Mouse (Mus musculus) midbrain, embryonic 10.5 days (tissue): ENCODE data around the gene Derl3. TPM values are rescaled to one million over a fixed set of nuclear protein-coding genes. Genes with fewer than 3 reads are reported as not detected.

Experiments used
- DNase-seq: peaks from one replicate; pipeline ENCODE4 v3.0.0-alpha.2; 2017; ENCODE audit warnings: low spot score
- H3K27ac ChIP-seq: fragments of 300-500 bp; sonication (generic); replicated peaks from 2 replicates; pipeline ENCODE4 v1.5.1; 2016; ENCODE audit warnings: mild to moderate bottlenecking
- H3K27me3 ChIP-seq: fragments of 300-500 bp; sonication (generic); 2 replicates; pipeline ENCODE4 v1.6.1; 2016; ENCODE audit warnings: low read depth, mild to moderate bottlenecking; ENCODE audit not compliant: poor library complexity, severe bottlenecking
- H3K36me3 ChIP-seq: fragments of 300-500 bp; sonication (generic); 2 replicates; pipeline ENCODE4 v1.6.1; 2016; ENCODE audit warnings: mild to moderate bottlenecking, moderate library complexity
- H3K4me1 ChIP-seq: fragments of 300-500 bp; sonication (generic); 2 replicates; pipeline ENCODE4 v1.6.1; 2016
- H3K4me3 ChIP-seq: fragments of 300-500 bp; sonication (generic); 2 replicates; pipeline ENCODE4 v1.5.1; 2016; ENCODE audit warnings: mild to moderate bottlenecking, moderate library complexity
- H3K9me3 ChIP-seq: fragments of 300-500 bp; sonication (generic); replicated peaks from 2 replicates; pipeline ENCODE4 v1.6.1; 2016; ENCODE audit warnings: mild to moderate bottlenecking
- WGBS: fragments of 180-500 bp; shearing (Covaris S2); methylation state at CpG from one replicate; pipeline ENCODE4 v1.1.7; 2016; 5-methylcytosine and 5-hydroxymethylcytosine counted together
- polyA plus RNA-seq: library from polyadenylated mRNA; unstranded; fragments of >200 nt; fragmentation: Nextera tagmentation; extraction: Ambion mirVana; gene quantifications from 2 replicates; pipeline ENCODE4 v1.2.1, GENCODE M21; 2016

Gene Derl3
- polyA plus RNA-seq, 1 experiment from 2014 or later: 1.4 TPM

DNA sequence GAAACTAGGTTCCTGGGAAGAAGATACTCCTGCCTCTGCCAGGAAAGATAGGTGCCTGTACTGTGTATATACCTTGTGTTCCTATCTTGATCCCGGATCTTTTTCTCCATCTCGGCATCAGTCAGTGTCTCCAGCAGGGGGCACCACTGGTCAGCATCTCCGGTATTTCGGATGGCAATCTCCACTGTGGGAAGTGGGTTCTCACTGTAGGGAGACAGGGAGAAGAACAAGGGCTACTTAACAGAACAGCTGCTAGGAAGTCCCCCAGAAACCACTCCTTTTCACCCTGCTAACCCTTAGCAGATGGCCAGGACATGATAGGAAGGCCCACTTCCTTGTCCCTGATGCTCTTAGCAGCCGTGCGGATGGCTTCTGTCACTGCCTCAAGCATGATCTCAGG lies 4.2 kb downstream of the Derl3 start:
- H3K9me3 ChIP-seq: no peaks in the 10 kb centered on the region
- 48% methylated on average over 6 of the region's 6 CpGs for WGBS
- DNase-seq: peak; percentile 73
- no peaks in the 10 kb centered on the region for H3K27me3 ChIP-seq
- H3K36me3 ChIP-seq: peaks cover 86% of the 10 kb centered on the region
- peaks cover 14% of the 10 kb centered on the region for H3K4me1 ChIP-seq
- H3K27ac ChIP-seq: no peak overlapping the region
- H3K4me3 ChIP-seq: no peak overlapping the region

DNA sequence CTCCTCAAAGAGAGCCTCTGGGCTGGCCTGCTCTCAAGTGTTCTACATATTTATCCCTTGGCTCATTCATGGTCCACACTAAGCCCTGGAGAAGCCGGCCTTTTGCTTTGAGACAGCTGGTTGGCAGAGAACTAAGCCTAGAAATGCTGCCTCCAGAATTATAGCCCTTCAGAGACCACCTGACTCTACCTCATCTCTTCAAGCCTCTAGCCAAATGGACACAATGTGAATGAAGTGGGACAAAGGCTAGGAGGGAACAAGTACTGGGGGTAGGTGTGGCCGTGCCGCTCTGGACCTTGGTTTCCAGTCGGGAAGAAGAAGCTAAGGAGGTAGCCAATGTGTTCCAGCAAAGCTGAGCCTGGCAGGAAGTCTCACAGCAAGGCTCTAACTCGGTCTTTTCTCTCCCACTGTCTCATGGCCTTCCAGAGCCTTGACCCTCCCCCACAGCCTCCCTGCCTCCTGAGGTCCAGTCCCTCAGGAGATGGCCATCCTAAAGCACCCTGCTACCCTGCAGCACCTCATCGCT lies 4.9 kb downstream of the Derl3 start:
- Histone ChIP-seq H3K4me1 (peaks cover 10% of the 10 kb centered on the region), H3K4me3 (no peak overlapping the region), H3K36me3 (peaks cover 94% of the 10 kb centered on the region), H3K27me3 (no peaks in the 10 kb centered on the region), H3K9me3 (no peaks in the 10 kb centered on the region), H3K27ac (no peak overlapping the region)
- WGBS: 80% methylated on average over 6 of the region's 6 CpGs
- DNase-seq: no peak

DNA sequence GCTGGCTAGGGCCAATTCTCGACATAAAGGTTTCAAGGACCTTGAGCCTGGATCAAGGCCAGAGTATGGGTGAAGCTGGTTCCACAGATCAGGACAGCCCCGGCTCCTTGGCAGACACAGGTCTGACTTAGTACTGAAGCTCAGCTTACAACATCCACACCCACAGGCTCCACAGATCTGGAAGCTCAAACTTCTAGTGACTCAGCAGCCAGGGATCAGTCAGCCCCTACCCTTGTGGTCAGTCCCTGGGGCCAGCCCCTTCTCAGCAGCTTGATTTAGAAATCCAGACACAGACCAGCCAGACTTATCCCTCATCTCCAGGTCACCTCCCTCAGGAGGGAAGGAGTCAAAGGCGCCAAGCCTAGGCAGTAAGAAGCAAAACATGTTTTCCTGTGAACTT lies 5.6 kb downstream of the Derl3 start:
- DNase-seq: no peak
- H3K9me3 ChIP-seq: no peaks in the 10 kb centered on the region
- H3K4me3 ChIP-seq: no peak overlapping the region
- H3K36me3 ChIP-seq: peaks cover 100% of the 10 kb centered on the region
- H3K27ac ChIP-seq: no peak overlapping the region
- WGBS: 82% methylated on average over 3 of the region's 3 CpGs
- H3K27me3 ChIP-seq: no peaks in the 10 kb centered on the region
- peaks cover 3% of the 10 kb centered on the region for H3K4me1 ChIP-seq

DNA sequence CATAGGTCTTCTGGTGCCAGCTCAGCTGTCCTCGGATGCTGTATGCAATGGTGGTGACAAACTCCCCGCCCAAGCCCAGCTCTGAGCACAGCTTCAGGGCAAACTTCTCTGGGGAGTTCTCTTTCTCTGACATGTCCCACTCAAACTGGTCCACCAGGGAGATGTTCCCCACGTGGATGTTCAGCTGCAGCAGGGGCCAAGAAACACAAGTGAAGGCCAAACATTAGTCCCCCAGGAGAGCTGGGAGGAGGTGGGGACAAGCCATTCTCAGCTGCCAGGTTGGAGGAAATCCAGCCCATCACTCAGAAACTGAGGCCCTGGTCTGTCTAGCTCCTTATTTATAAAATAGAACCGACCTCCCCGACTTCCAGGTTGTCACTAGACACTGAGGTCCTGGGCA lies 11.2 kb downstream of the Derl3 start:
- Histone ChIP-seq H3K4me1 (no peaks in the 10 kb centered on the region), H3K4me3 (no peak overlapping the region), H3K36me3 (peaks cover 99% of the 10 kb centered on the region), H3K27ac (no peak overlapping the region), H3K27me3 (no peaks in the 10 kb centered on the region), H3K9me3 (no peaks in the 10 kb centered on the region)
- DNase-seq: no peak
- WGBS: 90% methylated on average over 5 of the region's 5 CpGs

- 97% methylated on average over 4 of the region's 4 CpGs for WGBS
- no peak for DNase-seq
- peaks cover 99% of the 10 kb centered on the region for H3K36me3 ChIP-seq
These were observed 13.7 kb downstream of the Derl3 start for GRCm38 (mm10) chr10:75906882-75907281.

DNA sequence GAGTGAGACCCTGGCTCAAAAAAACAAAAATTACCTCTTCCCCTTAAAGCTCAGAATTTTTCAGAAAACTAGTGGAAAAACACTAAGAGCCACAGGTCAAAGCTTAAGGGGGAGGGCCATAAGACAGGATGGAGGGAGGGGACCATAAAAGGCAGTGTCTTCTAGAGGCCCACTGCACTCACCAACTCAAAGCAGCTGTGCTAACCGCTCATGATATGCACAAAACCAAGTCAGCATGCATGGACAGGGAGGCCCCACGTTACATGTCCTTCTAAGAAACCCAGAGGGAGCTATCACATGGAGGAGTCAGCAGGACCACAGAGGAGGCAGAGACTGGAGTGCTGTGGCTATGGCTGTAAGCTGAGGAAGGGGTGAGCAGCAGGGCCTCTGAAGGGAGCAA lies 17.5 kb downstream of the Derl3 start:
- Histone ChIP-seq H3K4me1 (no peaks in the 10 kb centered on the region), H3K27me3 (no peaks in the 10 kb centered on the region), H3K27ac (no peak overlapping the region), H3K4me3 (no peak overlapping the region), H3K36me3 (peaks cover 96% of the 10 kb centered on the region), H3K9me3 (no peaks in the 10 kb centered on the region)
- DNase-seq: no peak
- WGBS: 89% methylated on average over 2 of the region's 2 CpGs

More at GRCm38 (mm10) chr10:75906882-75907281, 13.7 kb downstream of the Derl3 start:
- H3K9me3 ChIP-seq: no peaks in the 10 kb centered on the region
- H3K4me3 ChIP-seq: no peak overlapping the region
- no peaks in the 10 kb centered on the region for H3K4me1 ChIP-seq
- H3K27ac ChIP-seq: no peak overlapping the region
- H3K27me3 ChIP-seq: no peaks in the 10 kb centered on the region

GRCm38 (mm10) chr10:75913013-75913589 lies 19.9 kb downstream of the Derl3 start:
- H3K4me1 ChIP-seq: 0 out of 2 replicates have a peak, but pooled peaks cover under 1% of the 10 kb centered on the region
- 81% methylated on average over 6 of the region's 6 CpGs for WGBS
- no peak overlapping the region for H3K27ac ChIP-seq
- H3K4me3 ChIP-seq: no peak overlapping the region
- no peak for DNase-seq
- H3K27me3 ChIP-seq: no peaks in the 10 kb centered on the region
- H3K36me3 ChIP-seq: peaks cover 96% of the 10 kb centered on the region
- no peaks in the 10 kb centered on the region for H3K9me3 ChIP-seq

DNA sequence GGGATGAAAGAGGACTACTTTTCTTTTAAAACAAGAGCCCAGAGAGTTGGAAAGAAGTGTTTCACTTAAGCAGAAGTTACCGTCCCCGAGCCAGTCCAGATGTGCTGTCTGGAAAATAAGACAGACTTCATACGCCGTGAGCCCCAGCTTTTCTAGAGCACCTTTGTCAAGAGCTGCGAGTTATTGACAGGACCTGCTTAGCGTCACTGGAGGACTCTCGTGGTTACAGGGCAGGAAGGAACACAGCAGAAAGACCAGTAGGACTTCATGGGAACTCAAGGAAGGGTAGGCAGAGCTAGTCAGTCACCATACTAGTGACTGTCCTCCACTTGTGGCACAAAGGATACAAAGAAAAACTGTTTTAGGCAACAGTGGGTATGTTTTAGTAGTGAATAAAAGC lies 22.3 kb downstream of the Derl3 start:
- H3K4me3 ChIP-seq: no peak overlapping the region
- 93% methylated on average over 7 of the region's 7 CpGs for WGBS
- H3K9me3 ChIP-seq: no peaks in the 10 kb centered on the region
- no peak for DNase-seq
- H3K4me1 ChIP-seq: peaks cover 23% of the 10 kb centered on the region
- no peaks in the 10 kb centered on the region for H3K27me3 ChIP-seq
- no peak overlapping the region for H3K27ac ChIP-seq
- peaks cover 90% of the 10 kb centered on the region for H3K36me3 ChIP-seq

DNA sequence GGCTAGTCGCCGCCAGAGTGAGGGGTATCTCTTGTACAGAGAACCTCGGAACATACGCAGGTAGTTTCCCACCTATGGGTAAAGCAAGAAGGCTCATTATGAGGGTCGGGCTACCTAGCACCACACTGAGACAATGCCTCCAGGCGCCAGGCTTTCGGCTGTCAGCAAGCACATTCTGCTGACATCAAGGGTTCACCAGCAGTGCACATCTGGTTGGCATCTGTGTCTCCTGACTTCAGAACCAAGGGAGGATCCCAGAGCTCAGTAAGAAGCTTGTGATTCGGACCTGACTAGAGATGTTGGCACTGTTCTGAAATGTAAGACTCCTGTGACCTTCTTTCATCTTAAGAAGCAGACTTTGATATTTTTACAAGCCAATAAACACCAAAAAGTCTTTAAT lies 23.6 kb downstream of the Derl3 start:
- DNase-seq: no peak
- H3K9me3 ChIP-seq: no peaks in the 10 kb centered on the region
- H3K27me3 ChIP-seq: no peaks in the 10 kb centered on the region
- WGBS: 81% methylated on average over 8 of the region's 8 CpGs
- H3K4me3 ChIP-seq: no peak overlapping the region
- H3K27ac ChIP-seq: no peak overlapping the region
- peaks cover 78% of the 10 kb centered on the region for H3K36me3 ChIP-seq
- H3K4me1 ChIP-seq: peaks cover 26% of the 10 kb centered on the region

GRCm38 (mm10) chr10:75919026-75919425 lies 25.8 kb downstream of the Derl3 start:
- peaks cover 62% of the 10 kb centered on the region for H3K36me3 ChIP-seq
- H3K4me1 ChIP-seq: peaks cover 38% of the 10 kb centered on the region
- H3K27me3 ChIP-seq: no peaks in the 10 kb centered on the region
- WGBS: 92% methylated on average over 5 of the region's 5 CpGs
- no peaks in the 10 kb centered on the region for H3K9me3 ChIP-seq
- H3K27ac ChIP-seq: no peak overlapping the region
- DNase-seq: no peak
- no peak overlapping the region for H3K4me3 ChIP-seq

DNA sequence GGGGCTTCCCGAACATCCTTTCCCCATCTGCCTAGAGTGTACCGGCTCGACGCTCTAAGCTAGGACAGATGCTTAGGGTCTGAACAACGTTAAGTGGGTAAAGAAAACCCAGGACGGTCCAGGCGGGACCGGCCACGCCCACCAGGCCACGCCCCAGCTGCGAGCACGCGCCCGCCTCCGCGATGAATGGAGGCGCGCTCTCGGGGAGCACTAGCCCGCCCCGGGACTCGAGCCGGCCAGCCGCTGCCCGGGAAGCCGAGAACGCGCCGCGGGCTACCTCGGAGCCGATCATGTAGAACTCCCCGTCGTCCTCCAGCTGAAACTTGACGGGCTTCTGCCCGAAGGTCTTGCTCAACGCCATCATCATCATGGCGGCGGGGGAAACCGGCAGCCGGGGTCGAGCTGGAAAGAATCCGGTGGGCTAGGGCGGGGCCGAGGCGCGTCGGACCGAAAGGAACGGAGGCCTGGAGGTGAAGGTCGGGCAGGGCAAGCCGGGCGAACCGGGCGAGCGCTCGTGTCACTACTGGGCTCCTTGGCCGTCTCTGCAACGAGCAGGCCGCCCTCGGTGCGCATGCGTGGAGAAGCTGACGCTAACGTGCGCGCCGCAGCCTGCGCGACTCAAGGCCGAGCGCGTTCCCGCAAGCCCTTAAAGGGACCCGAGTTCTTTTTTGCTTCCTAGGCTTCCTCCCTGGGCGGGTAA lies 28.0 kb downstream of the Derl3 start, which contains the start of gene Smarcb1:
Smarcb1 (minus strand) TSS at position 592 of the 700 bp plus-strand sequence.
- peak within 1 kb of the TSS; percentile 99 for H3K27ac ChIP-seq
- peaks cover 56% of the 10 kb centered on the region for H3K36me3 ChIP-seq
- H3K4me1 ChIP-seq: peaks cover 38% of the 10 kb centered on the region
- no peaks in the 10 kb centered on the region for H3K9me3 ChIP-seq
- H3K4me3 ChIP-seq: peak within 1 kb of the TSS; percentile 91
- under 1% methylated on average over 76 of the region's 76 CpGs for WGBS
- DNase-seq: peak; percentile 94
- no peaks in the 10 kb centered on the region for H3K27me3 ChIP-seq

- no peak for DNase-seq
- Histone ChIP-seq H3K9me3 (no peaks in the 10 kb centered on the region), H3K4me3 (peak overlapping the region; percentile 91), H3K4me1 (peaks cover 38% of the 10 kb centered on the region), H3K36me3 (peaks cover 54% of the 10 kb centered on the region), H3K27ac (peak overlapping the region; percentile 99), H3K27me3 (no peaks in the 10 kb centered on the region)
- WGBS: 8% methylated on average over 22 of the region's 22 CpGs
These were observed 28.7 kb downstream of the Derl3 start for GRCm38 (mm10) chr10:75921726-75922560.
